Mouse (Mus musculus) heart, embryonic 12.5 days (tissue): ENCODE measurements around the gene Tpcn1. TPM values are rescaled to one million over a fixed set of nuclear protein-coding genes. Genes with fewer than 3 reads are reported as not detected.

Source experiments
- ATAC-seq: fragments of 200-750 bp; cut with Nextera tagmentation; 2 replicates; pipeline ENCODE4 v1.8.0; 2017; ENCODE audit warnings: moderate TSS enrichment, moderate library complexity; ENCODE audit not compliant: insufficient number of reproducible peaks, low FRiP score
- H3K27ac ChIP-seq: fragments of 300-500 bp; sonication (generic); 2 replicates; pipeline ENCODE4 v1.5.1; 2016; ENCODE audit warnings: mild to moderate bottlenecking, moderate library complexity; ENCODE audit not compliant: poor library complexity, severe bottlenecking
- H3K27me3 ChIP-seq: fragments of 300-500 bp; sonication (generic); replicated peaks from 2 replicates; pipeline ENCODE4 v1.6.1; 2016; ENCODE audit warnings: mild to moderate bottlenecking, moderate library complexity
- H3K36me3 ChIP-seq: fragments of 300-500 bp; sonication (generic); 2 replicates; pipeline ENCODE4 v1.6.1; 2016; ENCODE audit warnings: mild to moderate bottlenecking, moderate library complexity
- H3K4me1 ChIP-seq: fragments of 300-500 bp; sonication (generic); replicated peaks from 2 replicates; pipeline ENCODE4 v1.6.1; 2016; ENCODE audit warnings: mild to moderate bottlenecking
- H3K4me2 ChIP-seq: fragments of 300-500 bp; sonication (generic); 2 replicates; pipeline ENCODE4 v1.6.1; 2016; ENCODE audit warnings: mild to moderate bottlenecking, moderate library complexity
- H3K4me3 ChIP-seq: fragments of 300-500 bp; sonication (generic); 2 replicates; pipeline ENCODE4 v1.5.1; 2016; ENCODE audit warnings: mild to moderate bottlenecking
- H3K9ac ChIP-seq: fragments of 300-500 bp; sonication (generic); 2 replicates; pipeline ENCODE4 v1.6.1; 2016; ENCODE audit warnings: mild to moderate bottlenecking, moderate library complexity
- H3K9me3 ChIP-seq: fragments of 300-500 bp; sonication (generic); replicated peaks from 2 replicates; pipeline ENCODE4 v1.6.1; 2016; ENCODE audit warnings: mild to moderate bottlenecking, moderate library complexity
- WGBS: fragments of 180-500 bp; shearing (Covaris S2); methylation state at CpG from one replicate; pipeline ENCODE4 v1.1.7; 2016; 5-methylcytosine and 5-hydroxymethylcytosine counted together
- polyA plus RNA-seq: library from polyadenylated mRNA; unstranded; fragments of >200 nt; fragmentation: Nextera tagmentation; extraction: Ambion mirVana; gene quantifications from 2 replicates; pipeline ENCODE4 v1.2.1, GENCODE M21; 2016

Tpcn1 gene
- polyA plus RNA-seq, 1 experiment from 2014 or later: 17.1 TPM

- Histone ChIP-seq H3K36me3 (peaks cover 11% of the 10 kb centered on the region), H3K27me3 (no peaks in the 10 kb centered on the region), H3K27ac (no peak overlapping the region), H3K9ac (no peak overlapping the region), H3K4me3 (no peak overlapping the region), H3K4me2 (no peak overlapping the region), H3K4me1 (peaks cover 24% of the 10 kb centered on the region), H3K9me3 (no peaks in the 10 kb centered on the region)
- 83% methylated on average over 16 of the region's 16 CpGs for WGBS
- ATAC-seq: no peak
These were observed 20.8 kb upstream of the Tpcn1 start for GRCm38 (mm10) chr5:120609246-120609775.

GRCm38 (mm10) chr5:120607335-120607734 is 18.9 kb upstream of the Tpcn1 start:
- H3K9me3 ChIP-seq: no peaks in the 10 kb centered on the region
- H3K36me3 ChIP-seq: peaks cover 11% of the 10 kb centered on the region
- H3K4me3 ChIP-seq: no peak overlapping the region
- H3K27me3 ChIP-seq: peaks cover 9% of the 10 kb centered on the region; the same call in 1 of the 2 replicates
- H3K27ac ChIP-seq: no peak overlapping the region
- no peak for ATAC-seq
- no peak overlapping the region for H3K9ac ChIP-seq
- no peak overlapping the region for H3K4me2 ChIP-seq
- H3K4me1 ChIP-seq: peaks cover 18% of the 10 kb centered on the region
- WGBS: 62% methylated on average over 3 of the region's 3 CpGs

- Histone ChIP-seq H3K27me3 (peaks cover 13% of the 10 kb centered on the region; the same call in 1 of the 2 replicates), H3K27ac (no peak overlapping the region), H3K9me3 (no peaks in the 10 kb centered on the region), H3K9ac (no peak overlapping the region), H3K36me3 (peaks cover 11% of the 10 kb centered on the region), H3K4me2 (no peak overlapping the region), H3K4me1 (peaks cover 16% of the 10 kb centered on the region), H3K4me3 (no peak overlapping the region)
- ATAC-seq: no peak
- WGBS: 67% methylated on average over 25 of the region's 25 CpGs
These were observed 18.2 kb upstream of the Tpcn1 start for GRCm38 (mm10) chr5:120606590-120607200.

- H3K27ac ChIP-seq: no peak overlapping the region
These were observed 17.2 kb upstream of the Tpcn1 start for GRCm38 (mm10) chr5:120605688-120606087.

DNA sequence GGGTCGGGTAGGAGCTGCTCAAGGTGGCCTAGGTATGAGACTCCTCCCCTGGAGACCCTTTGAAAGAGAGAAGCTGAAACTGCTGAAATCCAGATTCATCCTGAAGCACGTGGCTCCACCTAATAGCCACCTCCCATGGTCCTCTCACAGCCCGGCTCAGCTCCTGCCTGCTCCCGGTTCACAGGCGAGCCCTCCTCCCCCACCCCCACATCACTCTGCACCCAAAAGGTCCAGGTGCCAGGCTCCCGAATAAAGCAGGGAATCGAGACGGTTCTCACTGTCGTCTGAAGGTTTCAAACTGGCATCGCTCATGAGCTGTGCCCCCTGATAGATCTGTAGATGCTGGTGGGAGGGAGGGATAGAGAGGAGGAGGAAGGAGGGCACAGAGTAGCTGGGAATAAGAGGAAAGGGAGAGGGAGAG is 16.8 kb upstream of the Tpcn1 start:
- H3K27ac ChIP-seq: no peak overlapping the region
- peak overlapping the region; percentile 57; the same call in 1 of the 2 replicates for H3K9ac ChIP-seq

More at GRCm38 (mm10) chr5:120605688-120606087, 17.2 kb upstream of the Tpcn1 start:
- Histone ChIP-seq H3K4me1 (peaks cover 16% of the 10 kb centered on the region), H3K4me2 (peak overlapping the region; percentile 69), H3K36me3 (peaks cover 11% of the 10 kb centered on the region), H3K9me3 (no peaks in the 10 kb centered on the region), H3K9ac (0 out of 2 replicates have a peak overlapping the region, but pooled peaks have one; percentile 57), H3K4me3 (peak overlapping the region; percentile 41), H3K27me3 (peaks cover 13% of the 10 kb centered on the region; the same call in 1 of the 2 replicates)
- ATAC-seq: peak; percentile 62
- WGBS: 1% methylated on average over 8 of the region's 8 CpGs

DNA sequence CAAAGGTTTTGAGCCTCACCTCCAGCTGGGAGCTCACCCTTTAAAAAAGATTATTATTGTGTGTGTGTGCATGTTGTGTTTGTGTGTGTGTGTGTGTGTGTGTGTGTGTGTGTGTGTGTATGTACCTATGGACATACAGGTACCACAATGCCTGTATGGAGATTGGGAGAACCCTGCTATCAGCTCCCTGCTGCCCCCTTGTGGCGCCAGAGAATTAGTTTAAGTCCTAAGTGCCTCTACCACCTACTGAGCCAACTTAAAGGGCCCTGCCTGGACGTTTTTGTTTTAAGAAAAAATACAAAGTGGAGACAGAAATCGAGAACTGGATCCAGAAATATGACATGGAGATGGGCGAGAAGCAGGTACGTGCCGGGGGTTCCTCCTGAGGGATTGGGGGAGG is 16.4 kb upstream of the Tpcn1 start:
- no peak overlapping the region for H3K27ac ChIP-seq
- H3K36me3 ChIP-seq: peaks cover 11% of the 10 kb centered on the region
- H3K27me3 ChIP-seq: peaks cover 13% of the 10 kb centered on the region; the same call in 1 of the 2 replicates
- H3K9ac ChIP-seq: peak overlapping the region; percentile 57; the same call in 1 of the 2 replicates
- no peak; the same call in 1 of the 2 replicates for ATAC-seq
- H3K4me2 ChIP-seq: peak overlapping the region; percentile 69
- 2% methylated on average over 6 of the region's 6 CpGs for WGBS
- no peaks in the 10 kb centered on the region for H3K9me3 ChIP-seq
- H3K4me1 ChIP-seq: peaks cover 24% of the 10 kb centered on the region
- peak overlapping the region; percentile 41 for H3K4me3 ChIP-seq

More for the DNA sequence above, 16.8 kb upstream of the Tpcn1 start:
- Histone ChIP-seq H3K36me3 (peaks cover 11% of the 10 kb centered on the region), H3K4me1 (peaks cover 20% of the 10 kb centered on the region), H3K9me3 (no peaks in the 10 kb centered on the region), H3K27me3 (peaks cover 13% of the 10 kb centered on the region; the same call in 1 of the 2 replicates), H3K4me2 (peak overlapping the region; percentile 69), H3K4me3 (peak overlapping the region; percentile 41)
- WGBS: 4% methylated on average over 10 of the region's 10 CpGs
- ATAC-seq: no peak; the same call in 1 of the 2 replicates

DNA sequence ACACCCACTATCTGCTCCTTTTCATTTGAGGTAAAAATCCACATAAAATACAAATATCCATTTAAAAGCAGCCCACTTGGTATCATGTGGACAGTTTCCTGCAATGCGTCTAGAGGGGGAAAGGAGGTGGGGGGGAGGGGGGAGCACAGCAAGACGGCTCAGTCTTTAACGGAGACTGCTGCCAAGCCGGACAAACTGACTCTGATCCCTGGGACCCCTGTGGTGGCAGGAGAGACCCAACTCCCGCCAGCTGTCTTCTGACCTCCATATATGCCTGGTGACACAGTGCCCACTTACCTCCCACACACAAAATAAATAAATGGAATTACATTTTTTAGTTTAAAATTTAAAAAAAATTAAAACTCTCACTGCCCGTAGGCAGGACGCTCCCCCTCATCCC is 15.0 kb upstream of the Tpcn1 start:
- no peak overlapping the region for H3K4me3 ChIP-seq
- no peak overlapping the region for H3K27ac ChIP-seq
- no peaks in the 10 kb centered on the region for H3K9me3 ChIP-seq
- peaks cover 6% of the 10 kb centered on the region for H3K36me3 ChIP-seq
- H3K27me3 ChIP-seq: peaks cover 22% of the 10 kb centered on the region
- H3K4me1 ChIP-seq: peaks cover 30% of the 10 kb centered on the region
- H3K4me2 ChIP-seq: no peak overlapping the region
- H3K9ac ChIP-seq: no peak overlapping the region
- ATAC-seq: no peak
- 69% methylated on average over 7 of the region's 7 CpGs for WGBS

DNA sequence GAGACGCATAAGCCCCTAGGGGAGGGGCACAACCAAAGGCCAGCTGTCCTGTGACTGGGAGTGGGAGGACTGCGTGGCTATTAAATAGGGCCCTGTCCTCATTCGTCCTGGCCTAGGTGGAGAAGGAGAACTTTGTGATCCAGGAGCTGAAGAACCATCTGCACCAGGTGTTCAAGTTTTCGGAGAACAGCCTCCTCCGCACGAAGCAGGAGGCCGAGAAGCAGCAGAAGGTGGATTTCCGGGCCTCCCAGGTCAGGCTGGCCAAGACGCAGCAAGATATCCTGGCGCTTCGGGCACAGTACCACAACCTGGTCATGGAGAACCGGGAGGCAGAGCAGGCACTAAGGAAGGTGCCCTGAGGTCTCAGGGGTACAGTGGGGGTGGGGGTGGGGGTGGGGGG is 13.7 kb upstream of the Tpcn1 start:
- no peaks in the 10 kb centered on the region for H3K9me3 ChIP-seq
- no peak overlapping the region for H3K27ac ChIP-seq
- H3K36me3 ChIP-seq: no peaks in the 10 kb centered on the region
- no peak for ATAC-seq
- WGBS: 93% methylated on average over 12 of the region's 12 CpGs
- H3K4me2 ChIP-seq: no peak overlapping the region
- peaks cover 35% of the 10 kb centered on the region for H3K27me3 ChIP-seq
- peaks cover 30% of the 10 kb centered on the region for H3K4me1 ChIP-seq
- no peak overlapping the region for H3K9ac ChIP-seq
- H3K4me3 ChIP-seq: no peak overlapping the region

GRCm38 (mm10) chr5:120600946-120601668 is 12.6 kb upstream of the Tpcn1 start:
- no peak for ATAC-seq
- Histone ChIP-seq H3K36me3 (no peaks in the 10 kb centered on the region), H3K27ac (no peak overlapping the region; the same call in 1 of the 2 replicates), H3K4me3 (no peak overlapping the region), H3K27me3 (peaks cover 44% of the 10 kb centered on the region), H3K9me3 (no peaks in the 10 kb centered on the region), H3K4me1 (peaks cover 30% of the 10 kb centered on the region), H3K4me2 (no peak overlapping the region), H3K9ac (no peak overlapping the region)
- WGBS: 37% methylated on average over 11 of the region's 11 CpGs

- Histone ChIP-seq H3K4me1 (peaks cover 24% of the 10 kb centered on the region), H3K9ac (no peak overlapping the region), H3K9me3 (no peaks in the 10 kb centered on the region), H3K36me3 (no peaks in the 10 kb centered on the region), H3K27me3 (peaks cover 53% of the 10 kb centered on the region), H3K27ac (no peak overlapping the region), H3K4me2 (no peak overlapping the region), H3K4me3 (no peak overlapping the region)
- peak; percentile 56; the same call in 1 of the 2 replicates for ATAC-seq
- WGBS: 54% methylated on average over 6 of the region's 6 CpGs
These were observed 11.2 kb upstream of the Tpcn1 start for GRCm38 (mm10) chr5:120599625-120600024.

DNA sequence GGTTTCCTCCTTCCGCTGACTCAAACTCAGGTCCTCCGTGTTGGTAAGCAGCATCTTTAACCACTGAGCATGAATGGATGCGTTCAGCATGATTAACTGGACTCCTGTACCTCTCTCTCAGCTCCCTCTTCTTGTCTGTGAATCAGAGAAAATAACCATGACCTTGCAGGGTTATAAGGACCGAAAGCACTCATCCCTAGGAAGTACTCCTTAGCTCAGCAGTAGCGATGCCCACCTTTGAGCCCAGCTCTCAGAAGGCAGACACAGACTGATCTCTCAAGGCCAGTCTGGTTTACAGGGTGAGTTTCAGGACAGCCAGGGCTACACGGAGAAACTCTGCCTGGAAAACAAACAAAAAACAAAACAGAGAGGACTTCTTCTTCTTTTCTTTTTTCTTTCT is 6.0 kb upstream of the Tpcn1 start:
- no peak overlapping the region for H3K9ac ChIP-seq
- 82% methylated on average over 6 of the region's 6 CpGs for whole genome bisulfite sequencing
- no peaks in the 10 kb centered on the region for H3K36me3 ChIP-seq
- no peak overlapping the region for H3K27ac ChIP-seq
- H3K4me2 ChIP-seq: no peak overlapping the region
- H3K4me1 ChIP-seq: 0 out of 2 replicates have a peak, but pooled peaks cover 2% of the 10 kb centered on the region
- peaks cover 44% of the 10 kb centered on the region for H3K27me3 ChIP-seq
- no peaks in the 10 kb centered on the region for H3K9me3 ChIP-seq
- no peak for ATAC-seq
- H3K4me3 ChIP-seq: no peak overlapping the region
